Mouse (Mus musculus): Measurements from ENCODE around the gene C4b. TPM values are rescaled to one million over a fixed set of nuclear protein-coding genes. Genes with fewer than 3 reads are reported as not detected.
"Not testable (repeated sequence)": the region's sequence is repeated elsewhere in the genome, so short reads cannot be mapped to it uniquely, and the experiment has no call there.

C4b gene
- total RNA-seq (2021), result 10 to 100 TPM; 16.8 to 19.7 TPM
- 18.0 and 26.6 TPM in 2 replicates for polyA plus RNA-seq (2012; rRNA removed)
- long read RNA-seq, full-length matches to known transcripts, result 5 of 6 reads
- long read RNA-seq, partial matches to known transcripts, result 1 of 6 reads
- long read RNA-seq, other reads (novel, unspliced or antisense), result 0 of 6 reads

GRCm38 (mm10) chr17:34743719-34744118 is at the start of gene C4b:
Gene C4b (minus strand): TSS chr17:34743882.
- DNase-seq, result peak in 1 of 2 experiments; percentile 39
- no peaks in the 10 kb centered on the region for H3K4me1 ChIP-seq (ENCODE audit: control insufficient read depth, insufficient read depth, low read length)
- H3K36me3 ChIP-seq (ENCODE audit: control insufficient read depth, insufficient read depth, low read length), result no peaks in the 10 kb centered on the region
- H3K9ac ChIP-seq (ENCODE audit: low read depth, low read length), result no peak within 1 kb of the TSS
- no peaks in the 10 kb centered on the region for H3K79me2 ChIP-seq (replicated peaks; ENCODE audit: control insufficient read depth, insufficient read depth, low read length)
- TF ChIP-seq CTCF (IDR thresholded peaks at IDR 0.05), result no peak
- no peak for TF ChIP-seq EP300 (IDR thresholded peaks at IDR 0.05; ENCODE audit: insufficient read depth, low read depth, low read length)
- TF ChIP-seq POLR2A (IDR thresholded peaks at IDR 0.05; ENCODE audit: insufficient read depth, low read depth, low read length), result no peak
- no peaks in the 10 kb centered on the region for H3K27me3 ChIP-seq (ENCODE audit: control insufficient read depth, insufficient read depth, low read length)
- 72% methylated on average over 7 of the region's 7 CpGs for WGBS
- H3K4me3 ChIP-seq, result no peak within 1 kb of the TSS
- intact Hi-C loops (cut with DNase I), result no loop called here
- no peak within 1 kb of the TSS for H3K27ac ChIP-seq

GRCm38 (mm10) chr17:34777680-34778325 is 34.1 kb upstream of the C4b start:
- H3K79me2 ChIP-seq (replicated peaks; ENCODE audit: control insufficient read depth, insufficient read depth, low read length), result no peaks in the 10 kb centered on the region
- TF ChIP-seq POLR2A (IDR thresholded peaks at IDR 0.05; ENCODE audit: insufficient read depth, low read depth, low read length) (no peak), CTCF (IDR thresholded peaks at IDR 0.05) (no peak), EP300 (IDR thresholded peaks at IDR 0.05; ENCODE audit: insufficient read depth, low read depth, low read length) (no peak)
- H3K27ac ChIP-seq, result no peak overlapping the region
- no peak overlapping the region for H3K9ac ChIP-seq (ENCODE audit: low read depth, low read length)
- DNase-seq, result no peak
- H3K4me1 ChIP-seq (ENCODE audit: control insufficient read depth, insufficient read depth, low read length), result no peaks in the 10 kb centered on the region
- WGBS, result 47% methylated on average over 9 of the region's 9 CpGs
- H3K4me3 ChIP-seq, result no peak overlapping the region
- no peaks in the 10 kb centered on the region for H3K36me3 ChIP-seq (ENCODE audit: control insufficient read depth, insufficient read depth, low read length)
- no peaks in the 10 kb centered on the region for H3K27me3 ChIP-seq (ENCODE audit: control insufficient read depth, insufficient read depth, low read length)
- intact Hi-C loops (cut with DNase I), result no loop called here

- no peak overlapping the region for H3K27ac ChIP-seq
- intact Hi-C loops (cut with DNase I), result no loop called here
- no peaks in the 10 kb centered on the region for H3K4me1 ChIP-seq (ENCODE audit: control insufficient read depth, insufficient read depth, low read length)
- no peaks in the 10 kb centered on the region for H3K79me2 ChIP-seq (replicated peaks; ENCODE audit: control insufficient read depth, insufficient read depth, low read length)
- WGBS, result 41% methylated on average over 3 of the region's 3 CpGs
- H3K9ac ChIP-seq (ENCODE audit: low read depth, low read length), result no peak overlapping the region
- DNase-seq, result no peak
- no peak overlapping the region for H3K4me3 ChIP-seq
- H3K36me3 ChIP-seq (ENCODE audit: control insufficient read depth, insufficient read depth, low read length), result no peaks in the 10 kb centered on the region
- no peak for TF ChIP-seq EP300 (IDR thresholded peaks at IDR 0.05; ENCODE audit: insufficient read depth, low read depth, low read length)
- TF ChIP-seq CTCF (IDR thresholded peaks at IDR 0.05), result no peak
- TF ChIP-seq POLR2A (IDR thresholded peaks at IDR 0.05; ENCODE audit: insufficient read depth, low read depth, low read length), result no peak
- H3K27me3 ChIP-seq (ENCODE audit: control insufficient read depth, insufficient read depth, low read length), result no peaks in the 10 kb centered on the region
Observed at GRCm38 (mm10) chr17:34761471-34761870, 17.8 kb upstream of the C4b start.

- no peak overlapping the region for H3K9ac ChIP-seq (ENCODE audit: low read depth, low read length)
- H3K4me3 ChIP-seq, result no peak overlapping the region
- no peaks in the 10 kb centered on the region for H3K27me3 ChIP-seq (ENCODE audit: control insufficient read depth, insufficient read depth, low read length)
- no peak for DNase-seq
- WGBS, result 67% methylated on average over 5 of the region's 5 CpGs
- TF ChIP-seq CTCF (IDR thresholded peaks at IDR 0.05) (no peak), POLR2A (IDR thresholded peaks at IDR 0.05; ENCODE audit: insufficient read depth, low read depth, low read length) (no peak), EP300 (IDR thresholded peaks at IDR 0.05; ENCODE audit: insufficient read depth, low read depth, low read length) (no peak)
- H3K36me3 ChIP-seq (ENCODE audit: control insufficient read depth, insufficient read depth, low read length), result no peaks in the 10 kb centered on the region
- intact Hi-C loops (cut with DNase I), result no loop called here
- H3K27ac ChIP-seq, result no peak overlapping the region
- H3K79me2 ChIP-seq (replicated peaks; ENCODE audit: control insufficient read depth, insufficient read depth, low read length), result no peaks in the 10 kb centered on the region
- no peaks in the 10 kb centered on the region for H3K4me1 ChIP-seq (ENCODE audit: control insufficient read depth, insufficient read depth, low read length)
Observed at GRCm38 (mm10) chr17:34746531-34746930, 2.8 kb upstream of the C4b start.

GRCm38 (mm10) chr17:34745166-34745565 is 1.5 kb upstream of the C4b start:
- H3K9ac ChIP-seq (ENCODE audit: low read depth, low read length); H3K27ac ChIP-seq; H3K4me3 ChIP-seq; DNase-seq; H3K79me2 ChIP-seq (replicated peaks; ENCODE audit: control insufficient read depth, insufficient read depth, low read length); intact Hi-C loops (cut with DNase I); H3K27me3 ChIP-seq (ENCODE audit: control insufficient read depth, insufficient read depth, low read length); H3K4me1 ChIP-seq (ENCODE audit: control insufficient read depth, insufficient read depth, low read length); H3K36me3 ChIP-seq (ENCODE audit: control insufficient read depth, insufficient read depth, low read length): not testable (repeated sequence)
- WGBS, result 91% methylated on average over 4 of the region's 4 CpGs

GRCm38 (mm10) chr17:34744611-34745010 is 929 bp upstream of the C4b start:
- H3K79me2 ChIP-seq (replicated peaks; ENCODE audit: control insufficient read depth, insufficient read depth, low read length); H3K27ac ChIP-seq; H3K4me3 ChIP-seq; H3K36me3 ChIP-seq (ENCODE audit: control insufficient read depth, insufficient read depth, low read length); DNase-seq; H3K4me1 ChIP-seq (ENCODE audit: control insufficient read depth, insufficient read depth, low read length); intact Hi-C loops (cut with DNase I); H3K9ac ChIP-seq (ENCODE audit: low read depth, low read length); H3K27me3 ChIP-seq (ENCODE audit: control insufficient read depth, insufficient read depth, low read length): not testable (repeated sequence)
- WGBS, result 85% methylated on average over 6 of the region's 6 CpGs
